Mouse (Mus musculus): ENCODE data around the gene Sphk1. TPM values are rescaled to one million over a fixed set of nuclear protein-coding genes. Genes with fewer than 3 reads are reported as not detected.

Gene Sphk1
- polyA plus RNA-seq, 2 experiments, result 23.0 to 26.8 TPM

GRCm38 (mm10) chr11:116532810-116533338 lies 2.1 kb downstream of the Sphk1 start:
- peak overlapping the region; percentile 98 for H3K27ac ChIP-seq
- peaks cover 40 to 47% of the 10 kb centered on the region in 2 experiments for H3K4me1 ChIP-seq (replicated peaks; ENCODE audit: control insufficient read depth in 2 of 2, insufficient read depth in 2 of 2, low read length in 1 of 2)
- WGBS (ENCODE audit: insufficient replicate concordance), result under 1% methylated on average over 50 of the region's 50 CpGs
- ATAC-seq (ENCODE audit: insufficient read depth), result peak; percentile 57
- TF ChIP-seq EP300 (IDR thresholded peaks at IDR 0.05; ENCODE audit: low read depth) (no peak), CTCF (IDR thresholded peaks at IDR 0.05; ENCODE audit: low read depth) (peak; percentile 51)
- H3K9ac ChIP-seq (replicated peaks), result peak overlapping the region; percentile 90
- peaks cover 24% of the 10 kb centered on the region for H3K27me3 ChIP-seq (ENCODE audit: control insufficient read depth, insufficient read depth, low read length)
- H3K36me3 ChIP-seq (replicated peaks; ENCODE audit: control insufficient read depth, insufficient read depth, low read depth), result peaks cover 28% of the 10 kb centered on the region
- H3K4me3 ChIP-seq (ENCODE audit: insufficient read depth in 1 of 2, low read depth in 2 of 2, low read length in 2 of 2), result peak overlapping the region; percentile 68 to 73
- no peaks in the 10 kb centered on the region for H3K9me3 ChIP-seq (ENCODE audit: control insufficient read depth, low read length)
- peak; percentile 76 to 80 (median 78) for DNase-seq (ENCODE audit: low read depth in 3 of 3, low spot score in 3 of 3)
- peak overlapping the region; percentile 99 for H3K4me2 ChIP-seq (ENCODE audit: low read depth)

- H3K4me1 ChIP-seq (replicated peaks; ENCODE audit: control insufficient read depth in 2 of 2, insufficient read depth in 2 of 2, low read length in 1 of 2), result peaks cover 47 to 54% of the 10 kb centered on the region in 2 experiments
- ATAC-seq (ENCODE audit: insufficient read depth) (peak; percentile 86), DNase-seq (ENCODE audit: low read depth in 3 of 3, low spot score in 3 of 3) (peak; percentile 82 to 85 (median 84))
- H3K36me3 ChIP-seq (replicated peaks; ENCODE audit: control insufficient read depth, insufficient read depth, low read depth), result peaks cover 34% of the 10 kb centered on the region
- H3K27me3 ChIP-seq (ENCODE audit: control insufficient read depth, insufficient read depth, low read length), result peaks cover 24% of the 10 kb centered on the region
- peak overlapping the region; percentile 98 for H3K27ac ChIP-seq
- 1% methylated on average over 61 of the region's 63 CpGs for WGBS (ENCODE audit: insufficient replicate concordance)
- peak overlapping the region; percentile 99 for H3K4me2 ChIP-seq (ENCODE audit: low read depth)
- peak overlapping the region; percentile 68 to 73 for H3K4me3 ChIP-seq (ENCODE audit: insufficient read depth in 1 of 2, low read depth in 2 of 2, low read length in 2 of 2)
- TF ChIP-seq EP300 (IDR thresholded peaks at IDR 0.05; ENCODE audit: low read depth) (peak; percentile 74), CTCF (IDR thresholded peaks at IDR 0.05; ENCODE audit: low read depth) (no peak)
- peak overlapping the region; percentile 90 for H3K9ac ChIP-seq (replicated peaks)
- no peaks in the 10 kb centered on the region for H3K9me3 ChIP-seq (ENCODE audit: control insufficient read depth, low read length)
These were observed 2.8 kb downstream of the Sphk1 start for GRCm38 (mm10) chr11:116533341-116534153.

GRCm38 (mm10) chr11:116534154-116534865 lies 3.6 kb downstream of the Sphk1 start:
- H3K27ac ChIP-seq, result peak overlapping the region; percentile 98
- H3K4me3 ChIP-seq (ENCODE audit: insufficient read depth in 1 of 2, low read depth in 2 of 2, low read length in 2 of 2), result peak overlapping the region; percentile 68 to 73
- peaks cover 49 to 57% of the 10 kb centered on the region in 2 experiments for H3K4me1 ChIP-seq (replicated peaks; ENCODE audit: control insufficient read depth in 2 of 2, insufficient read depth in 2 of 2, low read length in 1 of 2)
- 10% methylated on average over 20 of the region's 20 CpGs for WGBS (ENCODE audit: insufficient replicate concordance)
- peak overlapping the region; percentile 99 for H3K4me2 ChIP-seq (ENCODE audit: low read depth)
- peaks cover 42% of the 10 kb centered on the region for H3K36me3 ChIP-seq (replicated peaks; ENCODE audit: control insufficient read depth, insufficient read depth, low read depth)
- DNase-seq (ENCODE audit: low read depth in 3 of 3, low spot score in 3 of 3), result peak; percentile 83 to 92 (median 86)
- peak; percentile 78 for ATAC-seq (ENCODE audit: insufficient read depth)
- no peaks in the 10 kb centered on the region for H3K9me3 ChIP-seq (ENCODE audit: control insufficient read depth, low read length)
- TF ChIP-seq EP300 (IDR thresholded peaks at IDR 0.05; ENCODE audit: low read depth), result no peak
- peak; percentile 93 for TF ChIP-seq CTCF (IDR thresholded peaks at IDR 0.05; ENCODE audit: low read depth)
- peak overlapping the region; percentile 90 for H3K9ac ChIP-seq (replicated peaks)
- peaks cover 24% of the 10 kb centered on the region for H3K27me3 ChIP-seq (ENCODE audit: control insufficient read depth, insufficient read depth, low read length)

GRCm38 (mm10) chr11:116536685-116537084 lies 6.0 kb downstream of the Sphk1 start:
- H3K4me2 ChIP-seq (ENCODE audit: low read depth), result peak overlapping the region; percentile 99
- peaks cover 48 to 54% of the 10 kb centered on the region in 2 experiments for H3K4me1 ChIP-seq (replicated peaks; ENCODE audit: control insufficient read depth in 2 of 2, insufficient read depth in 2 of 2, low read length in 1 of 2)
- H3K9me3 ChIP-seq (ENCODE audit: control insufficient read depth, low read length), result no peaks in the 10 kb centered on the region
- 18% methylated on average over 7 of the region's 7 CpGs for WGBS (ENCODE audit: insufficient replicate concordance)
- peaks cover 14% of the 10 kb centered on the region for H3K27me3 ChIP-seq (ENCODE audit: control insufficient read depth, insufficient read depth, low read length)
- DNase-seq (ENCODE audit: low read depth in 3 of 3, low spot score in 3 of 3) (peak; percentile 54 to 60 (median 57)), ATAC-seq (ENCODE audit: insufficient read depth) (peak; percentile 22)
- H3K9ac ChIP-seq (replicated peaks), result peak overlapping the region; percentile 55
- peak overlapping the region; percentile 13 to 30; a peak in 3 of 4 replicates for H3K4me3 ChIP-seq (ENCODE audit: insufficient read depth in 1 of 2, low read depth in 2 of 2, low read length in 2 of 2)
- H3K36me3 ChIP-seq (replicated peaks; ENCODE audit: control insufficient read depth, insufficient read depth, low read depth), result peaks cover 66% of the 10 kb centered on the region
- TF ChIP-seq EP300 (IDR thresholded peaks at IDR 0.05; ENCODE audit: low read depth) (peak; percentile 68), CTCF (IDR thresholded peaks at IDR 0.05; ENCODE audit: low read depth) (no peak)
- H3K27ac ChIP-seq, result peak overlapping the region; percentile 98
